Mouse (Mus musculus): ENCODE results near the gene Eef1a1.
"Not testable (repeated sequence)": the region's sequence is repeated elsewhere in the genome, so short reads cannot be mapped to it uniquely, and the experiment has no call there.

Eef1a1 gene

GRCm38 (mm10) chr9:78491169-78491568 lies 2.2 kb upstream of the Eef1a1 start:
- ChIA-PET POLR2A (interaction anchor here (1.0 to 7.4 kb wide), 10 partner anchors 9 to 29 kb away, joined by 3 to 196 read pairs (median 18); no protein-coding TSS in a partner anchor), CTCF (no interaction called here)

- POLR2A ChIA-PET, result interaction anchor here (0.8 to 27.8 kb wide), 21 partner anchors 7 to 296 kb away, joined by 3 to 1056 read pairs (median 6); partner anchors contain the start of genes Dppa5a (in 1 of the 4) and Ooep (in 1 of the 4)
- CTCF ChIA-PET, result interaction anchor here in 1 of 4 experiments (1.8 kb wide), 1 partner anchor 60 kb away, joined by 4 read pairs; no protein-coding TSS in a partner anchor
These were observed 930 bp downstream of the Eef1a1 start for GRCm38 (mm10) chr9:78488021-78488420.

- CTCF ChIA-PET, result no interaction called here
These were observed 4.3 kb downstream of the Eef1a1 start for GRCm38 (mm10) chr9:78484660-78485059.

GRCm38 (mm10) chr9:78482386-78482785 lies 6.6 kb downstream of the Eef1a1 start:
- ChIA-PET POLR2A (interaction anchor here (0.5 to 27.8 kb wide), 109 partner anchors 7 to 1589 kb away, joined by 3 to 1056 read pairs (median 10); partner anchors contain the start of genes Dppa5a (in 3 of the 4), Cgas (in 2 of the 4), Eef1a1 (in 2 of the 4) and Gm17324 (in 2 of the 4)), CTCF (interaction anchor here in 3 of 4 experiments (0.6 to 1.9 kb wide), 8 partner anchors 12 to 76 kb away, joined by 3 to 10 read pairs (median 5); no protein-coding TSS in a partner anchor)

More at GRCm38 (mm10) chr9:78484660-78485059, 4.3 kb downstream of the Eef1a1 start:
- POLR2A ChIA-PET, result interaction anchor here in 3 of 4 experiments (0.6 to 27.8 kb wide), 13 partner anchors 8 to 377 kb away, joined by 3 to 1056 read pairs (median 6); no protein-coding TSS in a partner anchor

- ChIA-PET POLR2A (interaction anchor here (0.5 to 27.8 kb wide), 166 partner anchors 8 to 1590 kb away, joined by 3 to 1056 read pairs (median 6); partner anchors contain the start of genes Cgas (in 3 of the 4), Ddx43 (in 3 of the 4), Dppa5a (in 3 of the 4) and Gm17324 (in 3 of the 4)), CTCF (interaction anchor here (0.6 to 1.9 kb wide), 12 partner anchors 12 to 148 kb away, joined by 3 to 10 read pairs (median 4); no protein-coding TSS in a partner anchor)
These were observed 7.3 kb downstream of the Eef1a1 start for GRCm38 (mm10) chr9:78481423-78482331.

GRCm38 (mm10) chr9:78480706-78481358 lies 8.1 kb downstream of the Eef1a1 start:
- ChIA-PET CTCF (interaction anchor here (0.6 to 1.9 kb wide), 8 partner anchors 13 to 149 kb away, joined by 3 to 10 read pairs (median 6); no protein-coding TSS in a partner anchor), POLR2A (interaction anchor here (0.6 to 27.8 kb wide), 141 partner anchors 7 to 1279 kb away, joined by 3 to 1056 read pairs (median 8); partner anchors contain the start of genes Cgas (in 3 of the 4), Ddx43 (in 3 of the 4), Dppa5a (in 3 of the 4) and Eef1a1 (in 3 of the 4))

- CTCF ChIA-PET, result not testable (repeated sequence)
- POLR2A ChIA-PET, result interaction anchor here (0.6 to 27.8 kb wide), 86 partner anchors 8 to 459 kb away, joined by 3 to 1056 read pairs (median 15); partner anchors contain the start of genes Cgas (in 3 of the 4), Dppa5a (in 3 of the 4), Eef1a1 (in 3 of the 4) and Gm17324 (in 3 of the 4)
These were observed 8.7 kb downstream of the Eef1a1 start for GRCm38 (mm10) chr9:78480227-78480626.

GRCm38 (mm10) chr9:78479308-78479707 lies 9.6 kb downstream of the Eef1a1 start:
- POLR2A ChIA-PET, result interaction anchor here (0.6 to 27.8 kb wide), 33 partner anchors 9 to 158 kb away, joined by 3 to 1056 read pairs (median 29); partner anchors contain the start of genes Dppa5a (in 3 of the 4), Eef1a1 (in 2 of the 4) and Cgas (in 1 of the 4)
- CTCF ChIA-PET, result not testable (repeated sequence)

- CTCF ChIA-PET, result not testable (repeated sequence)
- POLR2A ChIA-PET, result interaction anchor here (0.6 to 27.8 kb wide), 42 partner anchors 9 to 405 kb away, joined by 3 to 1056 read pairs (median 6); partner anchors contain the start of genes Dppa5a (in 3 of the 4), Cgas (in 2 of the 4), Eef1a1 (in 2 of the 4) and Ooep (in 1 of the 4)
These were observed 10.8 kb downstream of the Eef1a1 start for GRCm38 (mm10) chr9:78478009-78478605.

GRCm38 (mm10) chr9:78477021-78477551 lies 11.9 kb downstream of the Eef1a1 start:
- CTCF ChIA-PET, result interaction anchor here in 2 of 4 experiments (0.6 to 1.4 kb wide), 2 partner anchors 41 to 66 kb away, joined by 3 to 5 read pairs; no protein-coding TSS in a partner anchor

GRCm38 (mm10) chr9:78476531-78477020 lies 12.4 kb downstream of the Eef1a1 start:
- POLR2A ChIA-PET, result interaction anchor here (0.7 to 27.8 kb wide), 54 partner anchors 8 to 300 kb away, joined by 3 to 1056 read pairs (median 6); partner anchors contain the start of genes Dppa5a (in 3 of the 4), Eef1a1 (in 2 of the 4), Gm17324 (in 2 of the 4) and Mto1 (in 2 of the 4)
- CTCF ChIA-PET, result interaction anchor here in 2 of 4 experiments (0.6 to 1.4 kb wide), 2 partner anchors 41 to 67 kb away, joined by 3 to 5 read pairs; no protein-coding TSS in a partner anchor

More at GRCm38 (mm10) chr9:78477021-78477551, 11.9 kb downstream of the Eef1a1 start:
- POLR2A ChIA-PET, result interaction anchor here (0.7 to 27.8 kb wide), 45 partner anchors 9 to 301 kb away, joined by 3 to 1056 read pairs (median 6); partner anchors contain the start of genes Cgas (in 3 of the 4), Dppa5a (in 3 of the 4), Eef1a1 (in 2 of the 4) and Gm17324 (in 1 of the 4)

- CTCF ChIA-PET, result interaction anchor here in 2 of 4 experiments (1.0 to 1.4 kb wide), 2 partner anchors 42 to 51 kb away, joined by 3 read pairs; no protein-coding TSS in a partner anchor
- POLR2A ChIA-PET, result interaction anchor here (0.5 to 27.8 kb wide), 46 partner anchors 9 to 1316 kb away, joined by 3 to 1056 read pairs (median 6); partner anchors contain the start of genes Dppa5a (in 2 of the 4), Gm17324 (in 2 of the 4), Mto1 (in 2 of the 4) and Ddx43 (in 1 of the 4)
These were observed 13.1 kb downstream of the Eef1a1 start for GRCm38 (mm10) chr9:78475873-78476272.

- ChIA-PET POLR2A (interaction anchor here (0.6 to 27.8 kb wide), 40 partner anchors 8 to 1316 kb away, joined by 3 to 1056 read pairs (median 6); partner anchors contain the start of genes Eef1a1 (in 3 of the 4), Cgas (in 1 of the 4), Ddx43 (in 1 of the 4) and Dppa5a (in 1 of the 4)), CTCF (interaction anchor here in 1 of 4 experiments (1.0 kb wide), 1 partner anchor 52 kb away, joined by 3 read pairs; no protein-coding TSS in a partner anchor)
These were observed 13.6 kb downstream of the Eef1a1 start for GRCm38 (mm10) chr9:78475383-78475780.

- ChIA-PET CTCF (interaction anchor here in 1 of 4 experiments (1.0 kb wide), 1 partner anchor 52 kb away, joined by 3 read pairs; no protein-coding TSS in a partner anchor), POLR2A (interaction anchor here (0.6 to 27.8 kb wide), 33 partner anchors 9 to 112 kb away, joined by 3 to 1056 read pairs (median 5); partner anchors contain the start of genes Eef1a1 (in 3 of the 4), Cgas (in 2 of the 4), Dppa5a (in 1 of the 4) and Mto1 (in 1 of the 4))
These were observed 14.1 kb downstream of the Eef1a1 start for GRCm38 (mm10) chr9:78474771-78475382.

GRCm38 (mm10) chr9:78474270-78474669 lies 14.7 kb downstream of the Eef1a1 start:
- POLR2A ChIA-PET, result interaction anchor here (0.6 to 27.8 kb wide), 33 partner anchors 7 to 111 kb away, joined by 3 to 1056 read pairs (median 5); partner anchors contain the start of genes Eef1a1 (in 3 of the 4), Cgas (in 2 of the 4), Dppa5a (in 1 of the 4) and Mto1 (in 1 of the 4)
- CTCF ChIA-PET, result no interaction called here

Data from embryonic stem cell, embryonic (primary cell).